Mouse (Mus musculus) frontal cortex, adult 2 months (tissue): ENCODE data around the gene 0610037L13Rik. TPM values are rescaled to one million over a fixed set of nuclear protein-coding genes. Genes with fewer than 3 reads are reported as not detected.

ENCODE experiments used
- DNase-seq, 2 experiments: peaks; one replicate each; pipeline ENCODE4 v3.0.0; 2022; ENCODE audit warnings: low spot score in 1 of 2; ENCODE audit errors: extremely low spot score in 1 of 2
- polyA plus RNA-seq: library from polyadenylated mRNA; depleted of rRNA; stranded (reverse); fragments of >200 nt; gene quantifications from 2 replicates; pipeline ENCODE4 v1.2.3, GENCODE M21; 2012; rRNA removed

0610037L13Rik gene
- polyA plus RNA-seq, result 166 and 176 TPM in 2 replicates

GRCm38 (mm10) chr4:107889731-107890432, at the start of gene 0610037L13Rik:
Gene 0610037L13Rik (plus strand): TSS chr4:107889813.
- DNase-seq, result peak; percentile 96

GRCm38 (mm10) chr4:107843687-107844086, 45.9 kb upstream of the 0610037L13Rik start:
- DNase-seq, result no peak

GRCm38 (mm10) chr4:107844971-107845370, 44.6 kb upstream of the 0610037L13Rik start:
- peak in 1 of 2 experiments; percentile 90 for DNase-seq

- DNase-seq, result no peak
Measured at GRCm38 (mm10) chr4:107846795-107847194, 42.8 kb upstream of the 0610037L13Rik start.

GRCm38 (mm10) chr4:107848546-107848945, 41.1 kb upstream of the 0610037L13Rik start:
- DNase-seq, result no peak

GRCm38 (mm10) chr4:107849621-107850020, 40.0 kb upstream of the 0610037L13Rik start:
- DNase-seq, result no peak

- DNase-seq, result no peak
Measured at GRCm38 (mm10) chr4:107850091-107850490, 39.5 kb upstream of the 0610037L13Rik start.

- no peak for DNase-seq
Measured at GRCm38 (mm10) chr4:107853333-107853732, 36.3 kb upstream of the 0610037L13Rik start.

GRCm38 (mm10) chr4:107853836-107854235, 35.8 kb upstream of the 0610037L13Rik start:
- DNase-seq, result no peak

- DNase-seq, result peak in 1 of 2 experiments; percentile 32
Measured at GRCm38 (mm10) chr4:107856958-107857686, 32.5 kb upstream of the 0610037L13Rik start.

- no peak for DNase-seq
Measured at GRCm38 (mm10) chr4:107858995-107859394, 30.6 kb upstream of the 0610037L13Rik start.

- DNase-seq, result peak in 1 of 2 experiments; percentile 26
Measured at GRCm38 (mm10) chr4:107864866-107865265, 24.7 kb upstream of the 0610037L13Rik start.

GRCm38 (mm10) chr4:107879254-107880050, 10.2 kb upstream of the 0610037L13Rik start, which contains the start of gene Magoh:
Gene Magoh (plus strand): TSS chr4:107879755.
- peak; percentile 95 to 98 for DNase-seq

- DNase-seq, result no peak
Measured at GRCm38 (mm10) chr4:107881631-107882030, 8.0 kb upstream of the 0610037L13Rik start.

- no peak for DNase-seq
Measured at GRCm38 (mm10) chr4:107886371-107886770, 3.2 kb upstream of the 0610037L13Rik start.

- no peak for DNase-seq
Measured at GRCm38 (mm10) chr4:107889385-107889730, 255 bp upstream of the 0610037L13Rik start.

GRCm38 (mm10) chr4:107892663-107893062, 3.0 kb downstream of the 0610037L13Rik start:
- DNase-seq, result peak in 1 of 2 experiments; percentile 42

- no peak for DNase-seq
Measured at GRCm38 (mm10) chr4:107899211-107899927, 9.8 kb downstream of the 0610037L13Rik start.

- DNase-seq, result no peak
Measured at GRCm38 (mm10) chr4:107900206-107900605, 10.6 kb downstream of the 0610037L13Rik start.

- no peak for DNase-seq
Measured at GRCm38 (mm10) chr4:107904252-107904651, 14.6 kb downstream of the 0610037L13Rik start.
